Mouse (Mus musculus) limb, embryonic 14.5 days (tissue): Measurements from ENCODE around the gene Ppcdc. TPM values are rescaled to one million over a fixed set of nuclear protein-coding genes. Genes with fewer than 3 reads are reported as not detected.

Experiments
- ATAC-seq: fragments of 200-750 bp; cut with Nextera tagmentation; 2 replicates; pipeline ENCODE4 v1.8.0; 2017; ENCODE audit warnings: low read depth, moderate number of reproducible peaks, moderate TSS enrichment; ENCODE audit not compliant: low FRiP score
- DNase-seq: peaks from one replicate; pipeline ENCODE4 v3.0.0-alpha.2; 2015; ENCODE audit warnings: low spot score
- H3K27ac ChIP-seq: fragments of 300-500 bp; sonication (generic); replicated peaks from 2 replicates; pipeline ENCODE4 v1.5.1; 2014; ENCODE audit warnings: low read depth, mild to moderate bottlenecking, low read length, moderate library complexity, mixed read lengths
- H3K27me3 ChIP-seq: fragments of 300-500 bp; sonication (generic); 2 replicates; pipeline ENCODE4 v1.6.1; 2014; ENCODE audit warnings: low read length, mixed read lengths; ENCODE audit not compliant: control insufficient read depth, insufficient read depth
- H3K36me3 ChIP-seq: fragments of 300-500 bp; sonication (generic); 2 replicates; pipeline ENCODE4 v1.6.1; 2014; ENCODE audit warnings: mild to moderate bottlenecking, low read length, moderate library complexity, mixed read lengths; ENCODE audit not compliant: control insufficient read depth, insufficient read depth
- H3K4me1 ChIP-seq: fragments of 300-500 bp; sonication (generic); 2 replicates; pipeline ENCODE4 v1.6.1; 2014; ENCODE audit warnings: antibody characterized with exemption, low read length, mixed read lengths; ENCODE audit not compliant: control insufficient read depth, insufficient read depth
- H3K4me2 ChIP-seq: fragments of 300-500 bp; sonication (generic); replicated peaks from 2 replicates; pipeline ENCODE4 v1.6.1; 2014; ENCODE audit warnings: low read depth, mild to moderate bottlenecking, low read length, moderate library complexity; ENCODE audit not compliant: severe bottlenecking
- H3K4me3 ChIP-seq: fragments of 300-500 bp; sonication (generic); replicated peaks from 2 replicates; pipeline ENCODE4 v1.5.1; 2014; ENCODE audit warnings: low read length
- H3K9ac ChIP-seq: fragments of 300-500 bp; sonication (generic); 2 replicates; pipeline ENCODE4 v1.6.1; 2014; ENCODE audit warnings: mild to moderate bottlenecking, low read depth, low read length, moderate library complexity; ENCODE audit not compliant: severe bottlenecking
- H3K9me3 ChIP-seq: fragments of 300-500 bp; sonication (generic); 2 replicates; pipeline ENCODE4 v1.6.1; 2016; ENCODE audit warnings: low read length; ENCODE audit not compliant: control insufficient read depth
- POLR2A ChIP-seq: fragments of 200-500 bp; IDR thresholded peaks from 2 replicates; pipeline ENCODE4 v1.8.0; 2012; ENCODE audit warnings: inconsistent platforms, mild to moderate bottlenecking, moderate library complexity, borderline replicate concordance; ENCODE audit not compliant: insufficient read depth, insufficient read length; ENCODE audit errors: extremely low read depth
- WGBS: fragments of 180-500 bp; shearing (Covaris S2); extraction: QIAGEN DNeasy Blood & Tissue Kit; methylation state at CpG from one replicate; pipeline ENCODE4 v1.1.7; 2014; 5-methylcytosine and 5-hydroxymethylcytosine counted together
- polyA plus RNA-seq, 2 experiments: library from polyadenylated mRNA; depleted of rRNA in 1 of 2; stranded (reverse) in 1 of 2; unstranded in 1 of 2; fragments of >200 nt; fragmentation: Nextera tagmentation in 1 of 2; extraction: Ambion mirVana in 1 of 2; gene quantifications; 2 replicates each; pipeline versions ENCODE4 v1.2.1 to v1.2.3; 2012 to 2014

Gene Ppcdc
- polyA plus RNA-seq, 2 experiments: 22.1 to 32.1 TPM

- Histone ChIP-seq H3K4me1 (peaks cover 17% of the 10 kb centered on the region), H3K9me3 (no peaks in the 10 kb centered on the region), H3K4me2 (no peak overlapping the region), H3K9ac (no peak overlapping the region), H3K27me3 (no peaks in the 10 kb centered on the region), H3K4me3 (no peak overlapping the region), H3K36me3 (0 out of 2 replicates have a peak, but pooled peaks cover 4% of the 10 kb centered on the region), H3K27ac (no peak overlapping the region)
- no peak for DNase-seq
- no peak for TF ChIP-seq POLR2A
- WGBS: 89% methylated on average over 5 of the region's 5 CpGs
- no peak for ATAC-seq
Measured at GRCm38 (mm10) chr9:57436166-57436565, 3.8 kb downstream of the Ppcdc start.

DNA sequence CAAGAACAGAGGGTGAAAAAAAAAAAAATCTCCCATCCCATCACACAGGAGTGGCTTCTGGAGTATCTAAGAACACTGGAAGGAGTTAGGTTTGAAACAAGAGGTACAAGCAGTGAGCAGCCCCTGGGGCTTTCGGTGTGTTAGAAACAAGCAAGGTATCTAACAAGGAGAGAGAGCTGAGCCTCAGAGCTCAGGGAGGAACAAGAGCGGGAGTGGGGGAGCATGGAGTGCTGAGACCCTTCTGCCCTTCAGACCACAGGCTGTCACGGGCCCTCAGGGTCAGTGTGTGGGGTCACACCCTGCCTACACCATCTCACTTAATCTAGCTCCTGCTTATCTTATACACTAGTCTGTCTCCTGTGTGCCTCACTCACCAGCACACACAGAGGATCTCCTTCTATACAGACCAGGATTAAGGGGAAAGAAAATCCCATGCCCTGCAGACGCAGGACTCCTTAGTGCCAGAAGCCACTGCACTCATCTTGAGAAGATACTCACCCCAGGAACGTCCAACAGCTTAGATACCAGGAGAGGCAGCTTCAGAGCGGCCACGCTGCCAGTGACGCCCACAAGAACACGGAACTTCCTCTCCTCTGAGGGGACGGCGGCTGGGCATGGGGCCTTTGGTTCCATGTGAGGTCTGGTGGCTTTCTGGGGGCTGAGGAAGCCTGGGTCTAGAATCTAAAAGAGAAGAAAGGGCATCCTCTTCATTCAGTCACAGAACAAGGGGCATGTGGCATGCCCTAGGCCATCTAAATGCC, 5.3 kb downstream of the Ppcdc start:
- H3K9me3 ChIP-seq: no peaks in the 10 kb centered on the region
- H3K9ac ChIP-seq: no peak overlapping the region
- H3K4me3 ChIP-seq: no peak overlapping the region
- DNase-seq (no peak), ATAC-seq (no peak)
- no peaks in the 10 kb centered on the region for H3K27me3 ChIP-seq
- no peak overlapping the region for H3K27ac ChIP-seq
- 87% methylated on average over 11 of the region's 11 CpGs for WGBS
- H3K4me2 ChIP-seq: no peak overlapping the region
- no peak for TF ChIP-seq POLR2A
- H3K36me3 ChIP-seq: 0 out of 2 replicates have a peak, but pooled peaks cover 4% of the 10 kb centered on the region
- peaks cover 17% of the 10 kb centered on the region for H3K4me1 ChIP-seq

DNA sequence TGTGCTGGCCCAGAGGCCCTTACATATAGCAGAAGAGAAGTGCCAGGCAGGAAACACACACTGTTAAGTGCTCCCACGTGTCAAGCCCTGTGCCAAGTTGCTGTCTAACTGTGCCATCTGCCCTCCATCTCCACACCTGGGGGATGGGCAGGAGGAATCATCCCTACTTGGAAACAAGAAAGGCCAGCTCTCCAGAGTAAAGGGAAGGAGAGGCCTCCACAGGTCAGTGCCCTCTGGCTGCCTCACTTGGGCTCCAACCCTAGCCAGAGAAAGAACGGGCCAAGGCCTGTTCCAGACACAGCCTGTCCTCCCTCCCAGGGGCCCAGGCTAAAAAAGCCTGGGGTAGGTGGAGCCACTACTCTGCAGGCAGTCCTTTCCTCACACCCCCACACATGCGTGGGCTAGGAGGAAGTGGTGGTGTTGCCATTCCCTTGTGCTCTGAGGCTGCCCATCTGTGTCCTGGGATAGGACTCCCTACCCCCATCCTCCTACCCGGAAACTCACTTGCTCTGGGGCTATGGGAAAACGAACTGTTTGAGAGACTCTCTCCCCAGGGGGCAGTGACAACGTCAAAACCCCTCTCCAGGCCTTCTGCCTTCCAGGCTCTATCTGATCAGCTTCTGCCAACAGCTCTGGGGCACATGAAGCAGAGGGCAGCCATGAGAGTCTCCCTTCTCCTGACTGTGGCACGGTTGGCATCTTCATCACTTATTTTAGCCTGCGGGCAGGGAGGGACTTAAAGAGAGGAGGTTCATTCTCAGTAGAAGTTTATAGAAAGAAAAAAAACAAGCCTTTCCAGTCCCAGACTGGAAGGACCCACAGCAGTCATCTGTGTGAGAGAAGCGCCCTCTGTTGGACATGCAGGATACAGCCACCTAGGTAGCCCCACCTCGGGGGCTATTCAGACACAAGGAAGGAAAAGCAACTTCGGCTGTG, 6.6 kb downstream of the Ppcdc start:
- Histone ChIP-seq H3K36me3 (0 out of 2 replicates have a peak, but pooled peaks cover 4% of the 10 kb centered on the region), H3K27me3 (no peaks in the 10 kb centered on the region), H3K4me3 (no peak overlapping the region), H3K9me3 (no peaks in the 10 kb centered on the region), H3K4me1 (peaks cover 18% of the 10 kb centered on the region), H3K27ac (peak overlapping the region; percentile 46), H3K4me2 (no peak overlapping the region), H3K9ac (peak overlapping the region; percentile 35; the same call in 1 of the 2 replicates)
- peak; percentile 91 for DNase-seq
- ATAC-seq: peak; percentile 88
- no peak for TF ChIP-seq POLR2A
- WGBS: 12% methylated on average over 11 of the region's 11 CpGs

DNA sequence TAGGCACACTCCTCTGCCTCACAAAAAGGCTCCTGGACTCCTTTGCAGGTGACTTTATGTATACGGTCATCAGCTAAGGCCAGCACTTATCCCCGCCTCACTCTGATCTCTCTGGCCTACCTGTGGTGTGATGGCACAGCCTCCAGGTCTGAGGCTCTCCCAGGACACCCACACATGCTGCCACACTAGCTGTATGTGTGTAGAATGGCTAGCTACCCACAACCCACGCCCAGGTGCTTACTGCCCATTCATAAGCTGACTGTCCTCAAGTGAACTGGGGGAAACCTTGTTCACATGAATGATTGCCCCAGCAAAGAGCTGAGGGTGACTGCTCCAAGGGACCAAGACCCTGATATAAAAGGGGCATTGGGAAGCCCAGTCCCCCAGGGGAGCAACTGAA, 7.4 kb downstream of the Ppcdc start:
- Histone ChIP-seq H3K9me3 (no peaks in the 10 kb centered on the region), H3K27me3 (no peaks in the 10 kb centered on the region), H3K4me2 (no peak overlapping the region), H3K27ac (no peak overlapping the region), H3K36me3 (0 out of 2 replicates have a peak, but pooled peaks cover 4% of the 10 kb centered on the region), H3K9ac (no peak overlapping the region), H3K4me1 (peaks cover 26% of the 10 kb centered on the region), H3K4me3 (no peak overlapping the region)
- 89% methylated on average over 3 of the region's 3 CpGs for WGBS
- DNase-seq (no peak), ATAC-seq (no peak)
- no peak for TF ChIP-seq POLR2A

- WGBS: 57% methylated on average over 9 of the region's 9 CpGs
- H3K27me3 ChIP-seq: no peaks in the 10 kb centered on the region
- no peak for TF ChIP-seq POLR2A
- DNase-seq (no peak), ATAC-seq (no peak)
- H3K36me3 ChIP-seq: 0 out of 2 replicates have a peak, but pooled peaks cover 4% of the 10 kb centered on the region
- H3K9me3 ChIP-seq: no peaks in the 10 kb centered on the region
- H3K4me1 ChIP-seq: peaks cover 26% of the 10 kb centered on the region
- H3K4me3 ChIP-seq: no peak overlapping the region
- no peak overlapping the region for H3K4me2 ChIP-seq
- no peak overlapping the region for H3K27ac ChIP-seq
- H3K9ac ChIP-seq: no peak overlapping the region
Measured at GRCm38 (mm10) chr9:57431202-57431601, 8.7 kb downstream of the Ppcdc start.
